Mouse (Mus musculus) embryonic facial prominence, embryonic 14.5 days (tissue): Measurements from ENCODE around the gene Klrb1b. TPM values are rescaled to one million over a fixed set of nuclear protein-coding genes. Genes with fewer than 3 reads are reported as not detected.
"Not testable (repeated sequence)": the region's sequence is repeated elsewhere in the genome, so short reads cannot be mapped to it uniquely, and the experiment has no call there.

Experiments used
- ATAC-seq: fragments of 200-750 bp; cut with Nextera tagmentation; 2 replicates; pipeline ENCODE4 v1.8.0; 2017; ENCODE audit warnings: low read depth, moderate number of reproducible peaks, moderate TSS enrichment
- DNase-seq: peaks from one replicate; pipeline ENCODE4 v3.0.0-alpha.2; 2015; ENCODE audit warnings: low spot score
- H3K27ac ChIP-seq: fragments of 300-500 bp; sonication (generic); replicated peaks from 2 replicates; pipeline ENCODE4 v1.5.1; 2014; ENCODE audit warnings: low read depth, mild to moderate bottlenecking, low read length, moderate library complexity
- H3K27me3 ChIP-seq: fragments of 300-500 bp; sonication (generic); replicated peaks from 2 replicates; pipeline ENCODE4 v1.6.1; 2014; ENCODE audit warnings: low read length; ENCODE audit not compliant: control insufficient read depth, insufficient read depth
- H3K36me3 ChIP-seq: fragments of 300-500 bp; sonication (generic); 2 replicates; pipeline ENCODE4 v1.6.1; 2014; ENCODE audit warnings: low read length, mixed read lengths; ENCODE audit not compliant: control insufficient read depth, insufficient read depth
- H3K4me1 ChIP-seq: fragments of 300-500 bp; sonication (generic); 2 replicates; pipeline ENCODE4 v1.6.1; 2014; ENCODE audit warnings: antibody characterized with exemption, low read length; ENCODE audit not compliant: control insufficient read depth, insufficient read depth
- H3K4me2 ChIP-seq: fragments of 300-500 bp; sonication (generic); 2 replicates; pipeline ENCODE4 v1.6.1; 2014; ENCODE audit warnings: low read depth, mild to moderate bottlenecking, low read length, moderate library complexity, mixed read lengths
- H3K4me3 ChIP-seq: fragments of 300-500 bp; sonication (generic); 2 replicates; pipeline ENCODE4 v1.5.1; 2014; ENCODE audit warnings: low read depth, mild to moderate bottlenecking, low read length
- H3K9ac ChIP-seq: fragments of 300-500 bp; sonication (generic); 2 replicates; pipeline ENCODE4 v1.6.1; 2014; ENCODE audit warnings: low read depth, mild to moderate bottlenecking, low read length, moderate library complexity, mixed read lengths
- H3K9me3 ChIP-seq: fragments of 300-500 bp; sonication (generic); 2 replicates; pipeline ENCODE4 v1.6.1; 2016; ENCODE audit warnings: low read length; ENCODE audit not compliant: control insufficient read depth
- WGBS: fragments of 180-500 bp; shearing (Covaris S2); extraction: QIAGEN DNeasy Blood & Tissue Kit; methylation state at CpG from one replicate; pipeline ENCODE4 v1.1.7; 2014; 5-methylcytosine and 5-hydroxymethylcytosine counted together
- polyA plus RNA-seq: library from polyadenylated mRNA; unstranded; fragments of >200 nt; fragmentation: Nextera tagmentation; extraction: Ambion mirVana; gene quantifications from 2 replicates; pipeline ENCODE4 v1.2.1, GENCODE M21; 2014

The Klrb1b gene
- polyA plus RNA-seq, 1 experiment from 2014 or later: 0.39 TPM

- WGBS: 73% methylated on average over 4 of the region's 4 CpGs
- H3K27me3 ChIP-seq: no peaks in the 10 kb centered on the region
- H3K27ac ChIP-seq: no peak overlapping the region
- H3K36me3 ChIP-seq: no peaks in the 10 kb centered on the region
- H3K9ac ChIP-seq: no peak overlapping the region
- ATAC-seq: no peak
- no peak overlapping the region for H3K4me2 ChIP-seq
- no peaks in the 10 kb centered on the region for H3K9me3 ChIP-seq
- H3K4me3 ChIP-seq: no peak overlapping the region
- no peak for DNase-seq
- H3K4me1 ChIP-seq: no peaks in the 10 kb centered on the region
These were observed 7.9 kb downstream of the Klrb1b start for GRCm38 (mm10) chr6:128818083-128818802.

- Histone ChIP-seq H3K27ac (no peak overlapping the region), H3K9me3 (no peaks in the 10 kb centered on the region), H3K27me3 (no peaks in the 10 kb centered on the region), H3K4me1 (no peaks in the 10 kb centered on the region), H3K4me2 (no peak overlapping the region), H3K4me3 (no peak overlapping the region), H3K9ac (no peak overlapping the region), H3K36me3 (no peaks in the 10 kb centered on the region)
- no peak for ATAC-seq
- 88% methylated on average over 5 of the region's 5 CpGs for WGBS
- DNase-seq: peak; percentile 38
These were observed 17.6 kb downstream of the Klrb1b start for GRCm38 (mm10) chr6:128808532-128808931.

GRCm38 (mm10) chr6:128807021-128807420 is 19.1 kb downstream of the Klrb1b start:
- Histone ChIP-seq H3K27me3 (no peaks in the 10 kb centered on the region), H3K27ac (no peak overlapping the region), H3K9ac (no peak overlapping the region), H3K36me3 (no peaks in the 10 kb centered on the region), H3K4me3 (no peak overlapping the region), H3K4me1 (no peaks in the 10 kb centered on the region), H3K9me3 (no peaks in the 10 kb centered on the region), H3K4me2 (no peak overlapping the region)
- DNase-seq (no peak), ATAC-seq (no peak)
- 68% methylated on average over 3 of the region's 3 CpGs for WGBS

- H3K4me1 ChIP-seq, H3K9me3 ChIP-seq, H3K27ac ChIP-seq, ATAC-seq, H3K27me3 ChIP-seq, H3K9ac ChIP-seq, H3K4me3 ChIP-seq, H3K4me2 ChIP-seq, H3K36me3 ChIP-seq: not testable (repeated sequence)
- WGBS: 65% methylated on average over 7 of the region's 7 CpGs
- peak; percentile 64 for DNase-seq
These were observed 21.1 kb downstream of the Klrb1b start for GRCm38 (mm10) chr6:128804823-128805640.

- Histone ChIP-seq H3K4me1 (peaks cover 3% of the 10 kb centered on the region; the same call in 1 of the 2 replicates), H3K9ac (peak overlapping the region; percentile 68), H3K36me3 (no peaks in the 10 kb centered on the region), H3K9me3 (no peaks in the 10 kb centered on the region), H3K4me2 (peak overlapping the region; percentile 63), H3K27ac (peak overlapping the region; percentile 78; the same call in 1 of the 2 replicates), H3K27me3 (no peaks in the 10 kb centered on the region), H3K4me3 (peak overlapping the region; percentile 54)
- peak; percentile 99 for DNase-seq
- WGBS: 10% methylated on average over 24 of the region's 26 CpGs
- ATAC-seq: peak; percentile 94
These were observed 22.9 kb downstream of the Klrb1b start for GRCm38 (mm10) chr6:128802999-128803857.

GRCm38 (mm10) chr6:128802557-128802956 is 23.6 kb downstream of the Klrb1b start:
- H3K4me3 ChIP-seq: peak overlapping the region; percentile 54
- peaks cover 3% of the 10 kb centered on the region; the same call in 1 of the 2 replicates for H3K4me1 ChIP-seq
- H3K27ac ChIP-seq: peak overlapping the region; percentile 78
- peak overlapping the region; percentile 63 for H3K4me2 ChIP-seq
- H3K27me3 ChIP-seq: no peaks in the 10 kb centered on the region
- no peaks in the 10 kb centered on the region for H3K36me3 ChIP-seq
- WGBS: 8% methylated on average over 9 of the region's 10 CpGs
- H3K9ac ChIP-seq: peak overlapping the region; percentile 68
- no peaks in the 10 kb centered on the region for H3K9me3 ChIP-seq
- DNase-seq (no peak), ATAC-seq (peak; percentile 43)

- not testable (repeated sequence) for H3K4me2 ChIP-seq, H3K4me1 ChIP-seq, H3K27me3 ChIP-seq, H3K9ac ChIP-seq, H3K36me3 ChIP-seq, DNase-seq, H3K9me3 ChIP-seq, H3K4me3 ChIP-seq, H3K27ac ChIP-seq, ATAC-seq
- 59% methylated on average over 5 of the region's 5 CpGs for WGBS
These were observed 25.4 kb downstream of the Klrb1b start for GRCm38 (mm10) chr6:128800696-128801095.

GRCm38 (mm10) chr6:128799896-128800270 is 26.2 kb downstream of the Klrb1b start:
- no peak for DNase-seq
- peak overlapping the region; percentile 61 for H3K4me3 ChIP-seq
- H3K4me1 ChIP-seq: peaks cover 3% of the 10 kb centered on the region; the same call in 1 of the 2 replicates
- no peak for ATAC-seq
- H3K27me3 ChIP-seq: no peaks in the 10 kb centered on the region
- H3K9ac ChIP-seq: peak overlapping the region; percentile 64
- no peaks in the 10 kb centered on the region for H3K9me3 ChIP-seq
- no peak overlapping the region for H3K27ac ChIP-seq
- H3K4me2 ChIP-seq: peak overlapping the region; percentile 56
- H3K36me3 ChIP-seq: no peaks in the 10 kb centered on the region
- 23% methylated on average over 7 of the region's 7 CpGs for WGBS
